Mouse (Mus musculus): ENCODE data around the gene Ppp1r37. TPM values are rescaled to one million over a fixed set of nuclear protein-coding genes. Genes with fewer than 3 reads are reported as not detected.

Gene Ppp1r37
- polyA plus RNA-seq, 1 experiment from 2014 or later = 21.9 TPM

DNA sequence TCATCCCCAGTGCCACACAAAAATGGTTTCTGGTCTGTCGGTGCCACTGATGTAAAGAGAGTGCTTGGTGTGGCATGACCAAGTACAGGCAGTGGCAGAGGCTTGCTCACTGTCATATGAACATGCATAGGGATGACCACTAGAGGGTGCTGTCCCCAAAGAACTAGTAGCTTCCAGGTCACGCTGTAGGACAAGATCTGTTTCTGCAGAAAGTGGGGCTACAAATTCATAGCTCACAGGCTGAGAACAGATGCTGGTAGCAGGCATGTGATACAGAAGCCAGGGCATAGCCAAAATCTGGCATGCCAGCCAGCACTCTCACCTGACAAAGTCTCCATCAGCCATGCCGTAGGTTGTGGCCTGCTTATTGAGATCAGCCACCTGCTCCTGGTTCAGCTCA, 27.0 kb upstream of the Ppp1r37 start:
- Histone ChIP-seq H3K9me3 (ENCODE audit: low read length) (no peaks in the 10 kb centered on the region), H3K27me3 (ENCODE audit: insufficient read depth, low read length) (no peaks in the 10 kb centered on the region), H3K36me3 (ENCODE audit: insufficient read depth, low read length) (peaks cover 88% of the 10 kb centered on the region), H3K9ac (replicated peaks; ENCODE audit: low read length) (no peak overlapping the region), H3K4me1 (ENCODE audit: insufficient read depth, low read length) (no peaks in the 10 kb centered on the region), H3K4me3 (ENCODE audit: low read length) (no peak overlapping the region), H3K4me2 (replicated peaks; ENCODE audit: low read depth, low read length) (no peak overlapping the region), H3K27ac (ENCODE audit: low read length) (no peak overlapping the region)
- WGBS = 53% methylated on average over 3 of the region's 3 CpGs
- 0 out of 2 replicates have a peak, but pooled peaks have one; percentile 15 for ATAC-seq (ENCODE audit: low FRiP score, low TSS enrichment)

- Histone ChIP-seq H3K4me1 (ENCODE audit: insufficient read depth, low read length) (no peaks in the 10 kb centered on the region), H3K36me3 (ENCODE audit: insufficient read depth, low read length) (peaks cover 92% of the 10 kb centered on the region), H3K27ac (ENCODE audit: low read length) (no peak overlapping the region), H3K9ac (replicated peaks; ENCODE audit: low read length) (no peak overlapping the region), H3K4me2 (replicated peaks; ENCODE audit: low read depth, low read length) (no peak overlapping the region), H3K9me3 (ENCODE audit: low read length) (no peaks in the 10 kb centered on the region), H3K27me3 (ENCODE audit: insufficient read depth, low read length) (no peaks in the 10 kb centered on the region), H3K4me3 (ENCODE audit: low read length) (no peak overlapping the region)
- WGBS = 58% methylated on average over 3 of the region's 3 CpGs
- ATAC-seq (ENCODE audit: low FRiP score, low TSS enrichment) = no peak
Measured at GRCm38 (mm10) chr7:19589207-19589606, 26.3 kb upstream of the Ppp1r37 start.

GRCm38 (mm10) chr7:19586269-19586668, 23.4 kb upstream of the Ppp1r37 start:
- ATAC-seq (ENCODE audit: low FRiP score, low TSS enrichment) = no peak

GRCm38 (mm10) chr7:19580634-19581033, 17.8 kb upstream of the Ppp1r37 start:
- ATAC-seq (ENCODE audit: low FRiP score, low TSS enrichment) = no peak

More at GRCm38 (mm10) chr7:19586269-19586668, 23.4 kb upstream of the Ppp1r37 start:
- no peak overlapping the region for H3K4me3 ChIP-seq (ENCODE audit: low read length)
- no peaks in the 10 kb centered on the region for H3K4me1 ChIP-seq (ENCODE audit: insufficient read depth, low read length)
- H3K27me3 ChIP-seq (ENCODE audit: insufficient read depth, low read length) = no peaks in the 10 kb centered on the region
- WGBS = 78% methylated on average over 46 of the region's 46 CpGs
- H3K9ac ChIP-seq (replicated peaks; ENCODE audit: low read length) = no peak overlapping the region
- no peaks in the 10 kb centered on the region for H3K9me3 ChIP-seq (ENCODE audit: low read length)
- H3K4me2 ChIP-seq (replicated peaks; ENCODE audit: low read depth, low read length) = no peak overlapping the region
- peaks cover 96% of the 10 kb centered on the region for H3K36me3 ChIP-seq (ENCODE audit: insufficient read depth, low read length)
- no peak overlapping the region for H3K27ac ChIP-seq (ENCODE audit: low read length)

DNA sequence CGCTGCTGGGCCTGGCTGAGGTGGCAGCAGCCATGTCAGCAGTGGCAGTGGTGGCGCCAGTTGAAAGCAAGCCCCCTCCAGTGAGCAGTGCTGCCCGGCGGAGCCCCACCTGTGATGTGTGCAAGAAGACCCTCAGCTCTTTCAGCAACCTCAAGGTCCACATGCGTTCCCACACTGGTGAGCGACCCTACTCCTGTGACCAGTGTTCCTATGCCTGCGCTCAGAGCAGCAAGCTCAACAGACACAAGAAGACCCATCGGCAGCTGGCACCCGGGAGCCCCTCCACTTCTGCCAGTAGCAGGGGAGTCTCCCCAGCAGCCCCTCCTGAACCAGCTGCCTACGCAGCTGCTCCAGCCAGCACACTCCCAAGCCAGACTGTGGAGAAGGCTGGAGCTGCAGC, 16.9 kb upstream of the Ppp1r37 start:
- H3K27ac ChIP-seq (ENCODE audit: low read length) = no peak overlapping the region
- no peak overlapping the region for H3K4me3 ChIP-seq (ENCODE audit: low read length)
- WGBS = 91% methylated on average over 10 of the region's 10 CpGs
- H3K27me3 ChIP-seq (ENCODE audit: insufficient read depth, low read length) = peaks cover 30% of the 10 kb centered on the region
- H3K9ac ChIP-seq (replicated peaks; ENCODE audit: low read length) = no peak overlapping the region
- no peak overlapping the region for H3K4me2 ChIP-seq (replicated peaks; ENCODE audit: low read depth, low read length)
- peaks cover 46% of the 10 kb centered on the region for H3K36me3 ChIP-seq (ENCODE audit: insufficient read depth, low read length)
- peaks cover 16% of the 10 kb centered on the region for H3K4me1 ChIP-seq (ENCODE audit: insufficient read depth, low read length)
- ATAC-seq (ENCODE audit: low FRiP score, low TSS enrichment) = no peak
- H3K9me3 ChIP-seq (ENCODE audit: low read length) = no peaks in the 10 kb centered on the region

More at GRCm38 (mm10) chr7:19580634-19581033, 17.8 kb upstream of the Ppp1r37 start:
- H3K4me3 ChIP-seq (ENCODE audit: low read length) = no peak overlapping the region
- no peak overlapping the region for H3K27ac ChIP-seq (ENCODE audit: low read length)
- 90% methylated on average over 8 of the region's 8 CpGs for WGBS
- H3K36me3 ChIP-seq (ENCODE audit: insufficient read depth, low read length) = peaks cover 54% of the 10 kb centered on the region
- no peak overlapping the region for H3K9ac ChIP-seq (replicated peaks; ENCODE audit: low read length)
- no peaks in the 10 kb centered on the region for H3K9me3 ChIP-seq (ENCODE audit: low read length)
- H3K4me1 ChIP-seq (ENCODE audit: insufficient read depth, low read length) = peaks cover 16% of the 10 kb centered on the region
- H3K27me3 ChIP-seq (ENCODE audit: insufficient read depth, low read length) = peaks cover 30% of the 10 kb centered on the region
- H3K4me2 ChIP-seq (replicated peaks; ENCODE audit: low read depth, low read length) = no peak overlapping the region

DNA sequence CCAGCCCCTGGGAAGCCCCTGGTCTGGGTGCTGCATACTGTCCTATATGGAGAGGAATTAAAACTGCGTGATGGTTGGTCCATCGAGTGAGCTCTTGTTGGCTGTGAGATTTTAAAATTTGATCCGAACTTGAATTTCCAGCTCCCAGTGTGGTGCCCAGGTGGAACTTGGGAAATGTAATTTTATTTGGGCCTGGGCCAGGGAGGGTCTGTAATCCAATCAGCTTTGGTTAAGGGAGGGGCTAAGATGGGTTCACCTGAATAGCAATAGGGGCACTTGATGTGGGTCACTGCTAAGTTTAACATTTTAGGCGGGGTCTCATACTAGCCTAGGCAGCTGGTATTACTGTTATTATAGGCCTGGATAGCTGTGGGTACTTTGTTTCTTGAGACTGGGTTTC, 15.6 kb upstream of the Ppp1r37 start:
- H3K9me3 ChIP-seq (ENCODE audit: low read length) = no peaks in the 10 kb centered on the region
- H3K27ac ChIP-seq (ENCODE audit: low read length) = no peak overlapping the region
- peaks cover 30% of the 10 kb centered on the region for H3K27me3 ChIP-seq (ENCODE audit: insufficient read depth, low read length)
- peaks cover 19% of the 10 kb centered on the region for H3K4me1 ChIP-seq (ENCODE audit: insufficient read depth, low read length)
- peaks cover 32% of the 10 kb centered on the region for H3K36me3 ChIP-seq (ENCODE audit: insufficient read depth, low read length)
- H3K9ac ChIP-seq (replicated peaks; ENCODE audit: low read length) = no peak overlapping the region
- 64% methylated on average over 4 of the region's 4 CpGs for WGBS
- ATAC-seq (ENCODE audit: low FRiP score, low TSS enrichment) = no peak
- H3K4me3 ChIP-seq (ENCODE audit: low read length) = peak overlapping the region; percentile 50; the same call in 1 of the 2 replicates
- no peak overlapping the region for H3K4me2 ChIP-seq (replicated peaks; ENCODE audit: low read depth, low read length)

DNA sequence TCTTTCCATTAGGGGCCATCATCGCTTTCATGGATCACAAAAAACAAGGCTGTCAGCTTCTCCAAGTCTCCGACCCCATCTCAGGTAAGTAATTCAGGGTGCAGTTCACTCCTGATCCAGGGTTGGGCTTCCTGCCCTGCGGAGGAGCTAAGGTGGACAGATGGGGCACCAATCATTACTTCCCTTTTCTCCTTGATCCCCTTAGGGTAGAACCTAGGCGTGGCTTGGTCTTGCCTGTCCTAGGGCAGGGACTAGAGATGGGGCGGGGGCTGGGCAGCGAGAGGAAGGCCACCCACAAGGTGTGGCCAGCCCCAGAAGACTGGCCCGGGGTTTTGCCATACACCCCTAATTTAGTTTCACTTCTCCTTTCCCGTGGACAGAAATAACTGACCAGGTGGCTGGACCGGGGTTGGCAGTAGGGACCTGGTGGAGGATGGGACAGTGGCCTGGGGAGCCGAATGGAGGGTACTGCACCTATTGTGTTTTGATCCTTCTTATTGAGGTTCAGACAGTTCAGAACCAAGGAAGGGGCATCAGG, 15.1 kb upstream of the Ppp1r37 start:
- Histone ChIP-seq H3K9me3 (ENCODE audit: low read length) (no peaks in the 10 kb centered on the region), H3K27ac (ENCODE audit: low read length) (no peak overlapping the region), H3K4me1 (ENCODE audit: insufficient read depth, low read length) (peaks cover 19% of the 10 kb centered on the region), H3K9ac (replicated peaks; ENCODE audit: low read length) (peak overlapping the region; percentile 55), H3K4me3 (ENCODE audit: low read length) (peak overlapping the region; percentile 50), H3K27me3 (ENCODE audit: insufficient read depth, low read length) (peaks cover 30% of the 10 kb centered on the region), H3K36me3 (ENCODE audit: insufficient read depth, low read length) (peaks cover 28% of the 10 kb centered on the region), H3K4me2 (replicated peaks; ENCODE audit: low read depth, low read length) (peak overlapping the region; percentile 89)
- no peak for ATAC-seq (ENCODE audit: low FRiP score, low TSS enrichment)
- WGBS = 19% methylated on average over 10 of the region's 10 CpGs

DNA sequence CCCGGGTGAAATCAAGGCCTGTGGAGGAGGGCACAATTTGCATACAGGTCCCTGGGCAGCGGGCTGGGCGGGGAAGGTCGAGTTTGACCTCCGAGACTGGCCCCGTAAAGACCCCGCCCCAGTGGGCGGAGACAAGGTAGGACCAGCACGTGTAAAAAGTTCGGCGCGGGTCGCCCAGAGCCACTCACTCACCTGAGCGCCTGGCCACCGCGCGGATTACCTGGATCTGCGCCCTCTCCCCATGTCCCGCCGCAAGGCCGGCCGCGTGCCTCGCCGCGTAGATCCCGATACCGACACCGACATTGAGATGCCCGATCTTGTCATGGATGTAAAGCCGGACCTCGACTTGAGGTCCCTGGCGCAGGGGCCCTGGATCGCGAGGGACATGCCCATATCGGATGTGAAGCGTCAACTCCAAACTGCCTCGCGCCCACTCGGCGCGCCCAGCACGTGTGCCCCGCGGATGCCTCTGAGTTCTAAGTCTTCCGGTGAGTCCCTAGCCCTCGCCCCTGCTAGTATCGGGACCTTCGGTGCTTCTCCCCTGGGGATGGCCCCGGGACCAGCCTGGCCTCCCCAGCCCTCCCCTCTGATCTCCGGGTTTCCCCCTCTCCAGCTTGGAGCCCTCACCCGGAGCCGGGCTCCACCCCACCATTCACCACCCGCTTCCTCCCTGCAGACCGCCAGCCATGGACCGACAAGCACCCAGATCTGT, 14.4 kb upstream of the Ppp1r37 start, which contains the start of the genes Zfp296 and Gemin7:
TSS of gene Zfp296 (plus strand) at position 147 of the 712 bp plus-strand sequence.
TSS of gene Gemin7 (minus strand) at position 455 of the 712 bp plus-strand sequence.
- Histone ChIP-seq H3K27me3 (ENCODE audit: insufficient read depth, low read length) (peaks cover 30% of the 10 kb centered on the region), H3K4me2 (replicated peaks; ENCODE audit: low read depth, low read length) (peak within 1 kb of the TSS; percentile 89), H3K4me3 (ENCODE audit: low read length) (peak within 1 kb of the TSS; percentile 50), H3K9ac (replicated peaks; ENCODE audit: low read length) (peak within 1 kb of the TSS; percentile 55), H3K27ac (ENCODE audit: low read length) (no peak within 1 kb of the TSS), H3K9me3 (ENCODE audit: low read length) (no peaks in the 10 kb centered on the region), H3K4me1 (ENCODE audit: insufficient read depth, low read length) (peaks cover 22% of the 10 kb centered on the region), H3K36me3 (ENCODE audit: insufficient read depth, low read length) (peaks cover 21% of the 10 kb centered on the region)
- WGBS = under 1% methylated on average over 56 of the region's 56 CpGs
- no peak for ATAC-seq (ENCODE audit: low FRiP score, low TSS enrichment)

DNA sequence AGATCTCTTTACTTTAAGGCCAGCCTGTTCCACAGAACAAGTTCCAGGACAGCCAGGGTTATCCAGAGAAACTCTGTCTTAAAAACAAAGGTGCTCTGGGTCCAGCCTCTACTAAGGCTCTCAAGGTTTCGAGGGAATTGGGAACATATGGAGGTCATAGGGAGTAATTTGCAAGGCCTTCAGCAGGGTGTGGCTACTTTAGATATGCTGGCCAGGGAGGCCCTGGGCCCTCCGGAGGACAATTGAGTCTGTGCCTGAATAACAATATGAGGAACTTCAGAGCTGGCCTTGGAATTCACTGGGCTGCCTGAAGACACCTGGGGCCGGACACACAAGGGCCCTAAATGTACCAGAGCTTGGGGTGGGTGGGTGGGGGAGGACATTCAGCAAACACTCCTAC, 12.7 kb upstream of the Ppp1r37 start:
- H3K27me3 ChIP-seq (ENCODE audit: insufficient read depth, low read length) = peaks cover 30% of the 10 kb centered on the region
- H3K4me3 ChIP-seq (ENCODE audit: low read length) = no peak overlapping the region
- no peak for ATAC-seq (ENCODE audit: low FRiP score, low TSS enrichment)
- no peak overlapping the region for H3K27ac ChIP-seq (ENCODE audit: low read length)
- H3K9ac ChIP-seq (replicated peaks; ENCODE audit: low read length) = no peak overlapping the region
- no peaks in the 10 kb centered on the region for H3K9me3 ChIP-seq (ENCODE audit: low read length)
- 69% methylated on average over 3 of the region's 3 CpGs for WGBS
- peaks cover 9% of the 10 kb centered on the region for H3K36me3 ChIP-seq (ENCODE audit: insufficient read depth, low read length)
- H3K4me2 ChIP-seq (replicated peaks; ENCODE audit: low read depth, low read length) = no peak overlapping the region
- peaks cover 33% of the 10 kb centered on the region for H3K4me1 ChIP-seq (ENCODE audit: insufficient read depth, low read length)

GRCm38 (mm10) chr7:19573776-19574140, 10.9 kb upstream of the Ppp1r37 start:
- no peaks in the 10 kb centered on the region for H3K9me3 ChIP-seq (ENCODE audit: low read length)
- H3K9ac ChIP-seq (replicated peaks; ENCODE audit: low read length) = peak overlapping the region; percentile 80
- H3K4me2 ChIP-seq (replicated peaks; ENCODE audit: low read depth, low read length) = peak overlapping the region; percentile 94
- peaks cover 30% of the 10 kb centered on the region for H3K27me3 ChIP-seq (ENCODE audit: insufficient read depth, low read length)
- WGBS = 23% methylated on average over 16 of the region's 16 CpGs
- peak overlapping the region; percentile 90 for H3K27ac ChIP-seq (ENCODE audit: low read length)
- ATAC-seq (ENCODE audit: low FRiP score, low TSS enrichment) = no peak
- peaks cover 15% of the 10 kb centered on the region for H3K36me3 ChIP-seq (ENCODE audit: insufficient read depth, low read length)
- peaks cover 33% of the 10 kb centered on the region for H3K4me1 ChIP-seq (ENCODE audit: insufficient read depth, low read length)
- H3K4me3 ChIP-seq (ENCODE audit: low read length) = peak overlapping the region; percentile 84
